Mouse (Mus musculus): ENCODE measurements around the gene Ube2g1. TPM values are rescaled to one million over a fixed set of nuclear protein-coding genes. Genes with fewer than 3 reads are reported as not detected.

Gene Ube2g1
- polyA plus RNA-seq, 1 experiment from 2014 or later, result 91.5 TPM

DNA sequence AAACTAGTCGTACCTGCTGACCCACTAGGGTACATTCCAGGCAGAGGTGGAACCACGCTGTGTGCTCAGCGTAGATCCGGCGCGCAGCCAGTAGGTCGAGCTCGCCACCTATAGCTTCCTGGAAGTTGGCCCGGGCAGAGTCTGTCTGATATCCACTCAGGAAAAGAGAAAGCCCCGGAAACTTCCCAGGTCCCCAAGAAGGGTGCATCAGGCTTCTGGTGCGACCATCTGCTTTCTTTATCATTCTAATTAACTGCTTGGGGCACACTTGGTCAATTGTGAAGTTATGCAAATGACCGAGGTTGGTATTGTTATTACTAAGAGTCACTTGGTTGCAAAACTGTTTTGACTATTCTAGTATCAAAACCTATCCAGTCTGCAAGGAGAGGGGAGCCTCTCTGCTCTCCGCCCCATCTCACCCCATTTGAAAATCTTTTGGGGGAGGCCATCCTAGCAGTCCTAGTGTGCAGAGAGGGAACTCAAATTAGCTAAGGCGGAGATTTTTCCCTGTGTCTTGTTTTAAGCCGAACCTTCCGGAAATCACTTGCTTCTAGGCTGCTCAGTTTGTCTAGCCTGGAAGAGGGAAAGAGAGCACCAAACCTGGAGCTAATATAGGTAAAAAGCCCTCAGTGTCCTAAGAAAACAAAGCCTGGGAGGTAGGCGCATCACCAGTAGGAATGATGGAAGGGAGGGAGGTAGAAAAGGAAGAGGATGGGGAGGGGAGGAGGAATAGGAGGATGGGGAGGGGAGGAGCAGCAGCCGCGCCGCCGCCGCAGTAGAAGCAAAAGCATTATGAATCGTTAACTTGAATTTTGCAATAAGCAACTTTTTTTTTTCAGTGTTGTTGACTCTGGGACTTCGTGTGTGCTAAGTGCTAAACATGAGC is 30.4 kb upstream of the Ube2g1 start:
- Histone ChIP-seq H3K9me3 (no peaks in the 10 kb centered on the region), H3K4me3 (peak overlapping the region; percentile 50), H3K4me1 (peaks cover 17% of the 10 kb centered on the region), H3K27ac (replicated peaks) (peak overlapping the region; percentile 51), H3K36me3 (replicated peaks) (no peaks in the 10 kb centered on the region), H3K27me3 (replicated peaks; ENCODE audit: low read depth, poor library complexity, severe bottlenecking) (peaks cover 19% of the 10 kb centered on the region)
- WGBS, result 4% methylated on average over 24 of the region's 24 CpGs
- peak; percentile 27 for DNase-seq (ENCODE audit: low spot score)

DNA sequence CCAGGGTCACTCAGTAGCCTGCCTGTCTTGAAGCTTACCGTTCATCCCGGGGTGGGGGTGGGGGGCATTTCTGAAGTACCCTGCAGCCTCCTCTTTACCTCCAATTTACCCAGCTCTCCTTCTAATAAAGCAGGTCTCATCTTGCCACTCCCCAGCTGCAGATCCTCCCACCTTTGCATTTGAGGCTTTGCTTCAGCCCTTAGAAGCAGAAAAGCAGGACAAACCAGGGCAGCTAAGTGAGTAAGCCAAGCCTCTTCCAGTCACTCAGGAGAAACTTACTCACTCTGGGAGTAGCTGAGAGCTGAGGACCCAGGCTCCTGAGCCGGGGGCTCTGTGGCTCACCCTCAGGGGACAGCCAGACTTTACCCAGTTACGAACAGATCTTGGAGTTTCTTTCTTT is 28.6 kb upstream of the Ube2g1 start:
- peaks cover 23% of the 10 kb centered on the region for H3K4me1 ChIP-seq
- H3K9me3 ChIP-seq, result no peaks in the 10 kb centered on the region
- H3K4me3 ChIP-seq, result no peak overlapping the region
- no peak overlapping the region for H3K27ac ChIP-seq (replicated peaks)
- peaks cover 19% of the 10 kb centered on the region for H3K27me3 ChIP-seq (replicated peaks; ENCODE audit: low read depth, poor library complexity, severe bottlenecking)
- 62% methylated on average over 4 of the region's 4 CpGs for WGBS
- DNase-seq (ENCODE audit: low spot score), result peak; percentile 16
- no peaks in the 10 kb centered on the region for H3K36me3 ChIP-seq (replicated peaks)

DNA sequence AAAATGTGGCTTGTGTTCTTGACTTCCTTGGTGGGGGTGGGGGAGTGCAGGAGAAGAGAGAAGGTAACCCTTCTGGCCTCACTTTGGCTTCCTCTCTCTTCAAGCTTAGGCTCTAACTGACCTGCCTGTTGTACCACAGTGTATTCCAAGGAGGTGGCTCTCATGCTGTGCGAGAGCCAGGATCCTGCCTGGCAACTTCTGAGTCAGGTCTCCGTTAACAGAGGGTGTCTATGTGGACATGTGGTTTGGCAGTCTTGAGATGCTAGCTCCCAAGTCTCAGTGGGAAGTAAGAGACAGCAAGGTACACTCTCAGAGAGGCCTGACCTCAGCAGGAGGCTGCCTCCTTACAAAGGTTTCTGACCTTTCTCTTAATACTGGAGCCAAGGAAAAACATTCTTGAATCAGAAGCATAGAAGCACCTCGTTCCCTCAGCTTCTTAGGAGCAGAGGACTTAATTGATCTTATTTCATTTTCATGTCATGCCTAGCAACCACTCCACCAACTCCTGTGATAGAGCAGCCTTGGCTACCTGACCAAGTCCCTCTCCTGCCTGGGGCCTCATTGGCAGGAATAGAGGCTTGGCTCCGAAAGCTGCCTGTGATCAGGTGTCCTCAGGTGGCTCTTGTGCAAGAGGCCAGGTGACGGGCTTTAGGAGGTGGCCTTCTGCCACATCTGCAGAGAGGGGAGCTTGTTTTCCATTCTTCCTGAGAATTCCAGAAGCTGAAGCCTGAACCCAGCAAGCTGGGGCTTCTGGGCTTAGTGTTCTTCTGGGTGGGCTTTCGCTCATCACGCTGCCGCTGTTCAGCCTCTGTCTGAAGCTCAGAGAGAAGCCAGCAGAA is 25.3 kb upstream of the Ube2g1 start:
- peak overlapping the region; percentile 70; the same call in 1 of the 2 replicates for H3K27ac ChIP-seq (replicated peaks)
- peaks cover 8% of the 10 kb centered on the region for H3K27me3 ChIP-seq (replicated peaks; ENCODE audit: low read depth, poor library complexity, severe bottlenecking)
- no peak overlapping the region for H3K4me3 ChIP-seq
- WGBS, result 62% methylated on average over 8 of the region's 8 CpGs
- no peaks in the 10 kb centered on the region for H3K36me3 ChIP-seq (replicated peaks)
- DNase-seq (ENCODE audit: low spot score), result no peak
- no peaks in the 10 kb centered on the region for H3K9me3 ChIP-seq
- peaks cover 14% of the 10 kb centered on the region for H3K4me1 ChIP-seq

DNA sequence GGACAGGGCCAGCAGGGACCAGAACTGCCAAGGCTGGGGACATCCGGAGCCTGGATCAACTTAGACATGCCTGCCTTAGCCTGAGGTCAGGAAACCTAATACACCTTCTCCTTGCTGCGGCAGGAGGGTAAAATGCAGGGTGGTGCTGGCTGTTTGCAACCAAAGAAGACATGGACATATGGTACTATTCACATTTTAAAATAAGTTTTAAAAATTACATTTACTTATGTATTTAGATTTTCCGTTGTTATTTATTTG is 24.7 kb upstream of the Ube2g1 start:
- H3K27ac ChIP-seq (replicated peaks), result peak overlapping the region; percentile 70; the same call in 1 of the 2 replicates
- no peaks in the 10 kb centered on the region for H3K9me3 ChIP-seq
- H3K4me1 ChIP-seq, result peaks cover 11% of the 10 kb centered on the region
- peak; percentile 38 for DNase-seq (ENCODE audit: low spot score)
- no peak overlapping the region for H3K4me3 ChIP-seq
- peaks cover 8% of the 10 kb centered on the region for H3K27me3 ChIP-seq (replicated peaks; ENCODE audit: low read depth, poor library complexity, severe bottlenecking)
- WGBS, result 47% methylated on average over 3 of the region's 3 CpGs
- no peaks in the 10 kb centered on the region for H3K36me3 ChIP-seq (replicated peaks)

DNA sequence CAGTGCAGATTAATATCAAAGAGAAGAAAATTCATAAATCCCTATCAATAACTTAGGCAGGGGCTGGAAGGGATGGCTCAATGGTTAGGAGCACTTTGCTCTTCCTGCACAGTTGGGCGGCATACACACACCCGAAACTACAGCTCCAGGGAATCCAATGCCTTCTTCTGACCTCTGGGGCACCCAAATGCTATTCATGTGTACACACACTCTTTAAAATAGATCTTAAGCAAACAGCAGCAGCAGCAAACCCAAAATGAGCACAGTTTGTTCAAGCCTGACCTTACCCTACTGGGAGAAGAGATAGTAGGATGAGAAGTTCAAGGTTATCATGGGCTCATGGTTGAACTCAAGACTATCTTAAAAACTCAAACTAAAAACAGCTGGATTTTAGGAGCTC is 24.0 kb upstream of the Ube2g1 start:
- no peak for DNase-seq (ENCODE audit: low spot score)
- Histone ChIP-seq H3K4me1 (peaks cover 14% of the 10 kb centered on the region), H3K9me3 (no peaks in the 10 kb centered on the region), H3K27ac (replicated peaks) (no peak overlapping the region), H3K27me3 (replicated peaks; ENCODE audit: low read depth, poor library complexity, severe bottlenecking) (0 out of 2 replicates have a peak, but pooled peaks cover under 1% of the 10 kb centered on the region), H3K36me3 (replicated peaks) (no peaks in the 10 kb centered on the region), H3K4me3 (no peak overlapping the region)
- WGBS, result 83% methylated on average over 2 of the region's 2 CpGs

DNA sequence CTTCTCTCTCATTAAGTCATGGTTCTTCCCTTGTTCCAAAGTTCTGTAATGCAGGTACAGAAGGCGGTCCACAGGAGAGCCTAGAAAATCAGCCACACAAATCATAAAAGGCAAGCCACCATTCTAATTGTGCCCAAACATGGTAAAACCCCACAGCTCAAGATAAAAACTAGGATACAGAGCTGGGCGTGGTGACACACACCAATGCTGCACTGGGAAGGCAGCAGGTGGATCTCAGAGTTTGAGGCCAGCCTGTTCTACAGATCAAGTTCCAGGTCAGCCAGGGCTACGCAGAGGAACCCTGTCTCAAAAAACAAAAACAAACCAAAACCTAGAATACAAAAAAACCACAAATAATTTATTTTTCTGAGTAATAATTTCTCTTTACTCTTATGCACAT is 20.5 kb upstream of the Ube2g1 start:
- Histone ChIP-seq H3K9me3 (no peaks in the 10 kb centered on the region), H3K27ac (replicated peaks) (no peak overlapping the region), H3K4me1 (peaks cover 13% of the 10 kb centered on the region), H3K36me3 (replicated peaks) (no peaks in the 10 kb centered on the region), H3K27me3 (replicated peaks; ENCODE audit: low read depth, poor library complexity, severe bottlenecking) (no peaks in the 10 kb centered on the region), H3K4me3 (no peak overlapping the region)
- DNase-seq (ENCODE audit: low spot score), result no peak
- 90% methylated on average over 3 of the region's 3 CpGs for WGBS

DNA sequence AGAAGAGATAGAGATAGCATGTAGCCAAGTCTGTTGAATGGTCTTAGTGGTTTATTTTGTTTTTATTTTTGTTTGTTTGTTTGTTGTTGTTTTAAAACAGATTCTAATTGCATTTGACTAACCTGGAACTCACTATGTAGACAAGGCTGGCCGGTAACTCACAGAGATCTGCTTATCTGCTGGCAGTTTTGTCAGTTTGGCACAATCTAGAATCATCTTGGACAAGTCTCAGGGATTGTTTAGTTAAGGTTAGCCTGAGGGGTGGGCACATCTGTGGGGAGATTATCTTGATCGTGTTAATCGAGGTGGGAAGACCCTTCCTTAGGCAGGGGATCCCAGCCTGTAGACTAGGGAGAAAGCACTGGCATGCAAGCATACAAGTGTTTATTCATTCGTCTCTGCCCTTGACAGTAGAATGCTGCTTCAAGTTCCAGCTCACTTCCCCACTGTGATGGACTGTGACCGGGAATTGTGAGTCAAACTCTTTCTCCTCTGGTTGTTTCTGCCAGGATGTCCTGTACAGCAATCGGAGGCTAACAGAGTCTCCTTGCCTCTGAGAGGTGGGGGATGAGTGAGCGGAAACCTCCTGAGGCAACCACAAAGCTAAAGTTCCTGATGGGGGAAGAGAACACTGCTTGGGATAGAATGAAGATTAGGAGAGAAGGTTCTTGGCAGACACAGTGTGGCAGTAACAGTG is 19.4 kb upstream of the Ube2g1 start:
- no peak for DNase-seq (ENCODE audit: low spot score)
- WGBS, result 66% methylated on average over 7 of the region's 7 CpGs
- no peaks in the 10 kb centered on the region for H3K27me3 ChIP-seq (replicated peaks; ENCODE audit: low read depth, poor library complexity, severe bottlenecking)
- H3K4me3 ChIP-seq, result no peak overlapping the region
- H3K9me3 ChIP-seq, result no peaks in the 10 kb centered on the region
- 0 out of 2 replicates have a peak, but pooled peaks cover 4% of the 10 kb centered on the region for H3K4me1 ChIP-seq
- no peaks in the 10 kb centered on the region for H3K36me3 ChIP-seq (replicated peaks)
- H3K27ac ChIP-seq (replicated peaks), result no peak overlapping the region

DNA sequence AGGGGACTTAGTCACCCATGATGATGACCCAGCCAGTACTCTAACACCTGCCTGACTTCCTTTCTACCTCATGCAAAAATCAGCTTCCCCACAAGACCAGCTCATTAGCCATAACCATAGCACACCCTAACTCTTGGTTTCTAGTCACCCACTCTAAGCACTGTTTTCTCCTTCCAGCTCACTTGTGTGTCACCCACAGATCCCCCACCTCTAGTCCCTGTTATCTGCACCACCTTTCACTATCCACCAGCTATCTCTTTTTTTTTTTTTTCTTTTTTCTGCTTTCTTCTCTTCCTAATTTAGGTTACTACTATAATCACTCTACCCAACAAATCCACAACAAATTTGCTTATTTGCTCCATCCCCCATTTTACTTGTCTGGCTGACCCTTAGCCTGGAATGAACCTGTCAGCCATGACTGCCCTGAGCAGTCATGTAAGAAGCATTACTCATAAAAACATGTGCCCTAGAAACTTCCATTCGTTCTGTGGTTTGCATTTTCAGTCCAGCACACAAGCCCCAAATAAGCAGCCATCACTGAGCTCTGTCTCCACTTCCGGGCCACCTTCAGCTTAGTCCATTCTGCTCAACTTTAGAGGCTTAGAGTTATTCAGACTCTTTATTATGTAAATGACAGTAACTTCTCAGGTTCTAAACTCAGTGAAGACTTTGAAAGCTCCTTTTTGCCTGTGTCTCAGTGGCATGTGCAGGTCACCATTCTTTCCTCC is 11.9 kb upstream of the Ube2g1 start:
- H3K4me1 ChIP-seq, result no peaks in the 10 kb centered on the region
- H3K9me3 ChIP-seq, result no peaks in the 10 kb centered on the region
- no peaks in the 10 kb centered on the region for H3K36me3 ChIP-seq (replicated peaks)
- 66% methylated on average over 2 of the region's 2 CpGs for WGBS
- no peak for DNase-seq (ENCODE audit: low spot score)
- no peak overlapping the region for H3K4me3 ChIP-seq
- no peaks in the 10 kb centered on the region for H3K27me3 ChIP-seq (replicated peaks; ENCODE audit: low read depth, poor library complexity, severe bottlenecking)
- H3K27ac ChIP-seq (replicated peaks), result no peak overlapping the region

DNA sequence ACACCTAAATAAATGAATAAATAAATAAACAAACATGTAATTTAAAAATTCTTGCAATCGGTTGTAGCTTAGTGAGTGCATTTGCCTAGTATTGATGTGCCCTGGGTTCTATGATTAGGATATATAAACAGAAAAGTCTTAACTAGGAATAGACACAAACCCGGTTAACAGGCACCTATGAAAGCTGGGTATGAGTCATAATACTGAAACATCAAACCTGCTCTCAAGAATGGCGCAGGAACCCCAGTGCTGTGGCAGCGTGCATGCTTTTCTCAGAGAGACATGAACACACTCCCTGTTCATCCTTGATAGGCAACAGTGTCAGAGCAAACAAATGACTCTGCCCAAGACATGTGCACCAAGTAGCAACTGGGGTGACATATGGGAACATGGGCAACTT is 9.3 kb upstream of the Ube2g1 start:
- no peaks in the 10 kb centered on the region for H3K36me3 ChIP-seq (replicated peaks)
- H3K27me3 ChIP-seq (replicated peaks; ENCODE audit: low read depth, poor library complexity, severe bottlenecking), result no peaks in the 10 kb centered on the region
- WGBS, result 91% methylated on average over 4 of the region's 4 CpGs
- H3K4me1 ChIP-seq, result no peaks in the 10 kb centered on the region
- no peaks in the 10 kb centered on the region for H3K9me3 ChIP-seq
- H3K4me3 ChIP-seq, result no peak overlapping the region
- no peak for DNase-seq (ENCODE audit: low spot score)
- no peak overlapping the region for H3K27ac ChIP-seq (replicated peaks)

DNA sequence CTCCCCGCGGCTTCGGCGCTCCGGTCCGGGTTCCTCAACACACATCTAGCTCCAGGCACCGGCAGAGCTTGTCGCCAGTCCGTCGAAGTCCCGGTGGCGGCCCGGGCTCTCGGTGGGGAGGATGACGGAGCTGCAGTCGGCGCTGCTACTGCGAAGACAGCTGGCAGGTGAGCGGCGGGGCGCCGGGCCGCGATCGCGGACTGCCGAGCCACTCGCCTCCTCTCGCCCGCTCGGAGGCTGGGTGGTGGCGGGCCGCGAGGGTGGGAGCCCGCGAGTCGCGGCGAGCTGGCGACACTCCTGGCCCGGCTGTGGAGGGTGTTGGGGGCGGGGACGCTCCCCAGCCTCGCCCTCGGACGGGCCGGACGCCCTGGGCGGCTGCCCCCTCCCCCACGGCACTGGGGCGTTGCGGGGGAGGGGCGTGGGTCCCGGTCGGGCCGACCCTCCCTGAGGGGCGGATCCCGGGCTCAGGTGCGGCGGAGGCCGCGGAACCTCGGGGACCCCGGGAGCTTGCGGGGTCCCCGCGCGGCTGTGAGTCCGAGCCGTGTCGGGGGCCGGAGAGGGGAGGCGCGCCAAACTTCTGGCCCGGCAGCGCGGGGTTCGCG is 487 bp downstream of the Ube2g1 start:
- Histone ChIP-seq H3K36me3 (replicated peaks) (no peaks in the 10 kb centered on the region), H3K27me3 (replicated peaks; ENCODE audit: low read depth, poor library complexity, severe bottlenecking) (no peaks in the 10 kb centered on the region), H3K9me3 (no peaks in the 10 kb centered on the region), H3K4me3 (peak overlapping the region; percentile 99), H3K27ac (replicated peaks) (peak overlapping the region; percentile 100), H3K4me1 (peaks cover 13% of the 10 kb centered on the region)
- DNase-seq (ENCODE audit: low spot score), result peak; percentile 86
- WGBS, result under 1% methylated on average over 78 of the region's 79 CpGs

DNA sequence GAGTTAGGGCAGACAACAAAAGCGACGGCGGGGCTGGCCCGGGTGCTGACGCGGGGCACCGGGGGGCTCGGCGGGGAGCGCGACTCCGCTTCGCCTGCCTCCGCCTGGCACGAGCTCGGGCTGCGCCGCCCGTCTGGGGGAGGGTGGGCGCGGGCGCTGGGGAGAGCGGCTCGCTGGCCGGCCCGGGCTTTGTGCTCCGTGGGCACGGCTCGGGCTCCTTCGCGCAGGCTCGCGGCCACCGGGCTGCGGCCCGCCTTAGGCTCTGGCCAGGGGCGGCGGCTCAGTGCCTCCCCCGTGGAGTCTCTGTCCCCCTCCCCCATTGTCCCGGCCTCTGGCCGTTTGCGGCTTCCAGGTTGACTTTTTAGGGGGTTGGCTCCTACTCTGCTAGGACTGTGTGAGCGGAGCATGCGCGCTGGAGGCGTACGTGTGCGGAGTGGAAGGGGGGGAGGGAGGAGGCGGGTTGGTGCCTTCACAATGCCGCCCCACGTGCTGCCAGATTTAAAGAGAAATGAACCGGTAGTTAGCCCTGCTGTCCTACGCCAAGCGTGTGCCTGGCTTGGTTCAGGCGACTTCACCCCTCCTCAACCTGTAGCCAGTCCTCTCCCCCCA is 1.1 kb downstream of the Ube2g1 start:
- H3K27ac ChIP-seq (replicated peaks), result peak overlapping the region; percentile 100
- H3K27me3 ChIP-seq (replicated peaks; ENCODE audit: low read depth, poor library complexity, severe bottlenecking), result no peaks in the 10 kb centered on the region
- H3K4me3 ChIP-seq, result peak overlapping the region; percentile 99
- H3K9me3 ChIP-seq, result no peaks in the 10 kb centered on the region
- DNase-seq (ENCODE audit: low spot score), result peak; percentile 96
- 1% methylated on average over 55 of the region's 55 CpGs for WGBS
- peaks cover 13% of the 10 kb centered on the region for H3K4me1 ChIP-seq
- H3K36me3 ChIP-seq (replicated peaks), result no peaks in the 10 kb centered on the region

All from embryonic facial prominence, embryonic 10.5 days (tissue).